Mouse (Mus musculus): Measurements from ENCODE around the gene Carns1. TPM values are rescaled to one million over a fixed set of nuclear protein-coding genes. Genes with fewer than 3 reads are reported as not detected.
"Not testable (repeated sequence)": the region's sequence is repeated elsewhere in the genome, so short reads cannot be mapped to it uniquely, and the experiment has no call there.

Carns1 gene
- total and polyA plus RNA-seq, 3 experiments: 24.4 to 78.0 (median 27.0) TPM

GRCm38 (mm10) chr19:4124432-4124831, 50.8 kb downstream of the Carns1 start:
- WGBS: 84% methylated on average over 4 of the region's 4 CpGs
- intact Hi-C loops (cut with DNase I): no loop called here
- H3K27ac ChIP-seq: no peak overlapping the region
- no peaks in the 10 kb centered on the region for H3K27me3 ChIP-seq (ENCODE audit: control insufficient read depth, insufficient read depth, low read length)
- TF ChIP-seq CTCF (IDR thresholded peaks at IDR 0.05) (no peak), POLR2A (IDR thresholded peaks at IDR 0.05; ENCODE audit: insufficient read depth, low read depth, low read length) (no peak), EP300 (IDR thresholded peaks at IDR 0.05; ENCODE audit: insufficient read depth, low read depth, low read length) (no peak)
- H3K79me2 ChIP-seq (replicated peaks; ENCODE audit: control insufficient read depth, insufficient read depth, low read length): peaks cover 2% of the 10 kb centered on the region
- no peak for DNase-seq
- no peak overlapping the region for H3K9ac ChIP-seq (ENCODE audit: low read depth, low read length)
- no peak overlapping the region for H3K4me3 ChIP-seq
- peaks cover 2% of the 10 kb centered on the region; the same call in 1 of the 2 replicates for H3K36me3 ChIP-seq (ENCODE audit: control insufficient read depth, insufficient read depth, low read length)
- H3K4me1 ChIP-seq (ENCODE audit: control insufficient read depth, insufficient read depth, low read length): peaks cover 10% of the 10 kb centered on the region

- H3K36me3 ChIP-seq (ENCODE audit: control insufficient read depth, insufficient read depth, low read length): peaks cover 2% of the 10 kb centered on the region; the same call in 1 of the 2 replicates
- DNase-seq: no peak
- H3K27me3 ChIP-seq (ENCODE audit: control insufficient read depth, insufficient read depth, low read length): no peaks in the 10 kb centered on the region
- H3K9ac ChIP-seq (ENCODE audit: low read depth, low read length): no peak overlapping the region
- H3K4me1 ChIP-seq (ENCODE audit: control insufficient read depth, insufficient read depth, low read length): peaks cover 10% of the 10 kb centered on the region
- WGBS: 78% methylated on average over 7 of the region's 7 CpGs
- intact Hi-C loops (cut with DNase I): no loop called here
- no peak overlapping the region for H3K4me3 ChIP-seq
- peaks cover 2% of the 10 kb centered on the region for H3K79me2 ChIP-seq (replicated peaks; ENCODE audit: control insufficient read depth, insufficient read depth, low read length)
- TF ChIP-seq CTCF (IDR thresholded peaks at IDR 0.05) (peak; percentile 14; the same call in 1 of the 2 replicates), EP300 (IDR thresholded peaks at IDR 0.05; ENCODE audit: insufficient read depth, low read depth, low read length) (no peak)
- no peak overlapping the region; the same call in 1 of the 2 replicates for H3K27ac ChIP-seq
These were observed 52.6 kb downstream of the Carns1 start for GRCm38 (mm10) chr19:4122411-4123370.

GRCm38 (mm10) chr19:4121896-4122295, 53.4 kb downstream of the Carns1 start:
- not testable (repeated sequence) for H3K9ac ChIP-seq (ENCODE audit: low read depth, low read length); H3K4me3 ChIP-seq; DNase-seq; H3K79me2 ChIP-seq (replicated peaks; ENCODE audit: control insufficient read depth, insufficient read depth, low read length); H3K27me3 ChIP-seq (ENCODE audit: control insufficient read depth, insufficient read depth, low read length); H3K36me3 ChIP-seq (ENCODE audit: control insufficient read depth, insufficient read depth, low read length)
- Histone ChIP-seq H3K27ac (peak overlapping the region; percentile 95; the same call in 1 of the 2 replicates), H3K4me1 (ENCODE audit: control insufficient read depth, insufficient read depth, low read length) (peaks cover 10% of the 10 kb centered on the region)
- intact Hi-C loops (cut with DNase I): loop anchor here (1.0 kb wide), 1 partner anchor 23 kb away; the partner anchor contains the start of gene Pitpnm1
- WGBS: 54% methylated on average over 6 of the region's 6 CpGs

GRCm38 (mm10) chr19:4121097-4121805, 54.0 kb downstream of the Carns1 start:
- peaks cover under 1% of the 10 kb centered on the region for H3K79me2 ChIP-seq (replicated peaks; ENCODE audit: control insufficient read depth, insufficient read depth, low read length)
- H3K9ac ChIP-seq (ENCODE audit: low read depth, low read length): peak overlapping the region; percentile 63
- TF ChIP-seq POLR2A (IDR thresholded peaks at IDR 0.05; ENCODE audit: insufficient read depth, low read depth, low read length) (peak; percentile 87), CTCF (IDR thresholded peaks at IDR 0.05) (no peak), EP300 (IDR thresholded peaks at IDR 0.05; ENCODE audit: insufficient read depth, low read depth, low read length) (peak; percentile 76; the same call in 1 of the 2 replicates)
- H3K27ac ChIP-seq: peak overlapping the region; percentile 95
- intact Hi-C loops (cut with DNase I): loop anchor here (1.0 kb wide), 1 partner anchor 22 kb away; the partner anchor contains the start of gene Pitpnm1
- WGBS: 3% methylated on average over 38 of the region's 38 CpGs
- peak overlapping the region; percentile 66 for H3K4me3 ChIP-seq
- peaks cover 8% of the 10 kb centered on the region for H3K4me1 ChIP-seq (ENCODE audit: control insufficient read depth, insufficient read depth, low read length)
- peak; percentile 98 for DNase-seq
- H3K36me3 ChIP-seq (ENCODE audit: control insufficient read depth, insufficient read depth, low read length): peaks cover 2% of the 10 kb centered on the region; the same call in 1 of the 2 replicates
- H3K27me3 ChIP-seq (ENCODE audit: control insufficient read depth, insufficient read depth, low read length): no peaks in the 10 kb centered on the region

- DNase-seq: no peak
- no peak for TF ChIP-seq CTCF (IDR thresholded peaks at IDR 0.05)
- no peak for TF ChIP-seq EP300 (IDR thresholded peaks at IDR 0.05; ENCODE audit: insufficient read depth, low read depth, low read length)
- TF ChIP-seq POLR2A (IDR thresholded peaks at IDR 0.05; ENCODE audit: insufficient read depth, low read depth, low read length): no peak
- WGBS: 97% methylated on average over 2 of the region's 2 CpGs
- no peak overlapping the region for H3K9ac ChIP-seq (ENCODE audit: low read depth, low read length)
- H3K79me2 ChIP-seq (replicated peaks; ENCODE audit: control insufficient read depth, insufficient read depth, low read length): no peaks in the 10 kb centered on the region
- intact Hi-C loops (cut with DNase I): no loop called here
- peaks cover 2% of the 10 kb centered on the region; the same call in 1 of the 2 replicates for H3K36me3 ChIP-seq (ENCODE audit: control insufficient read depth, insufficient read depth, low read length)
- no peaks in the 10 kb centered on the region for H3K27me3 ChIP-seq (ENCODE audit: control insufficient read depth, insufficient read depth, low read length)
- no peak overlapping the region for H3K4me3 ChIP-seq
- no peak overlapping the region for H3K27ac ChIP-seq
- peaks cover 8% of the 10 kb centered on the region for H3K4me1 ChIP-seq (ENCODE audit: control insufficient read depth, insufficient read depth, low read length)
These were observed 54.8 kb downstream of the Carns1 start for GRCm38 (mm10) chr19:4120496-4120895.
